Mouse (Mus musculus) gastrocnemius, postnatal 10 days (tissue): ENCODE measurements around the gene Megf11. TPM values are rescaled to one million over a fixed set of nuclear protein-coding genes. Genes with fewer than 3 reads are reported as not detected.
"Not testable (repeated sequence)": the region's sequence is repeated elsewhere in the genome, so short reads cannot be mapped to it uniquely, and the experiment has no call there.

Source experiments
- DNase-seq: peaks from one replicate; pipeline ENCODE4 v3.0.0; 2021; ENCODE audit warnings: mixed read lengths
- total RNA-seq, 2 experiments: library from RNA; stranded (reverse); gene quantifications; 2 replicates each; pipeline ENCODE4 v1.2.3; 2021

Megf11 gene
- total RNA-seq, 2 experiments from 2014 or later, result 0.38 to 1.5 TPM

- DNase-seq, result no peak
Measured at GRCm38 (mm10) chr9:64651689-64652088, 266.3 kb downstream of the Megf11 start.

- DNase-seq, result no peak
Measured at GRCm38 (mm10) chr9:64652138-64652537, 266.7 kb downstream of the Megf11 start.

GRCm38 (mm10) chr9:64652841-64653361 lies 267.5 kb downstream of the Megf11 start:
- no peak for DNase-seq

GRCm38 (mm10) chr9:64654723-64655122 lies 269.3 kb downstream of the Megf11 start:
- no peak for DNase-seq

GRCm38 (mm10) chr9:64656613-64657012 lies 271.2 kb downstream of the Megf11 start:
- DNase-seq, result no peak

- no peak for DNase-seq
Measured at GRCm38 (mm10) chr9:64660222-64660621, 274.8 kb downstream of the Megf11 start.

- DNase-seq, result no peak
Measured at GRCm38 (mm10) chr9:64664612-64665011, 279.2 kb downstream of the Megf11 start.

GRCm38 (mm10) chr9:64666549-64666948 lies 281.1 kb downstream of the Megf11 start:
- DNase-seq, result peak; percentile 41

- no peak for DNase-seq
Measured at GRCm38 (mm10) chr9:64667513-64667912, 282.1 kb downstream of the Megf11 start.

- no peak for DNase-seq
Measured at GRCm38 (mm10) chr9:64668001-64668400, 282.6 kb downstream of the Megf11 start.

- not testable (repeated sequence) for DNase-seq
Measured at GRCm38 (mm10) chr9:64671341-64672319, 286.2 kb downstream of the Megf11 start.

- no peak for DNase-seq
Measured at GRCm38 (mm10) chr9:64687122-64688014, 301.9 kb downstream of the Megf11 start.

- no peak for DNase-seq
Measured at GRCm38 (mm10) chr9:64688015-64688394, 302.6 kb downstream of the Megf11 start.

- no peak for DNase-seq
Measured at GRCm38 (mm10) chr9:64690771-64691170, 305.3 kb downstream of the Megf11 start.

- DNase-seq, result peak; percentile 56
Measured at GRCm38 (mm10) chr9:64691176-64691575, 305.8 kb downstream of the Megf11 start.

- no peak for DNase-seq
Measured at GRCm38 (mm10) chr9:64693094-64693493, 307.7 kb downstream of the Megf11 start.

- DNase-seq, result no peak
Measured at GRCm38 (mm10) chr9:64695266-64695665, 309.8 kb downstream of the Megf11 start.

- DNase-seq, result no peak
Measured at GRCm38 (mm10) chr9:64696404-64696803, 311.0 kb downstream of the Megf11 start.

GRCm38 (mm10) chr9:64697006-64697405 lies 311.6 kb downstream of the Megf11 start:
- DNase-seq, result no peak

GRCm38 (mm10) chr9:64697677-64698076 lies 312.3 kb downstream of the Megf11 start:
- DNase-seq, result no peak

GRCm38 (mm10) chr9:64698586-64698985 lies 313.2 kb downstream of the Megf11 start:
- DNase-seq, result no peak
